Mouse (Mus musculus) forebrain, embryonic 14.5 days (tissue): Measurements from ENCODE around the gene Slc26a10. TPM values are rescaled to one million over a fixed set of nuclear protein-coding genes. Genes with fewer than 3 reads are reported as not detected.
A peak's percentile ranks its signal among the peaks of the same experiment; 100 is the strongest.

Source experiments
- ATAC-seq: fragments of 200-750 bp; cut with Nextera tagmentation; 2 replicates; pipeline ENCODE4 v1.8.0; 2017; ENCODE audit warnings: mild to moderate bottlenecking, moderate library complexity
- DNase-seq: peaks from one replicate; pipeline ENCODE4 v3.0.0-alpha.2; 2015; ENCODE audit warnings: low spot score
- H3K27ac ChIP-seq: fragments of 300-500 bp; sonication (generic); 2 replicates; pipeline ENCODE4 v1.5.1; 2014; ENCODE audit warnings: low read depth, mild to moderate bottlenecking, control low read depth, low read length, moderate library complexity
- H3K27me3 ChIP-seq: fragments of 300-500 bp; sonication (generic); replicated peaks from 2 replicates; pipeline ENCODE4 v1.6.1; 2014; ENCODE audit warnings: low read length, control low read depth, mixed read lengths; ENCODE audit not compliant: control insufficient read depth, insufficient read depth
- H3K36me3 ChIP-seq: fragments of 300-500 bp; sonication (generic); 2 replicates; pipeline ENCODE4 v1.6.1; 2014; ENCODE audit warnings: low read length, control low read depth; ENCODE audit not compliant: control insufficient read depth, insufficient read depth
- H3K4me1 ChIP-seq: fragments of 300-500 bp; sonication (generic); 2 replicates; pipeline ENCODE4 v1.6.1; 2014; ENCODE audit warnings: antibody characterized with exemption, low read length, control low read depth; ENCODE audit not compliant: control insufficient read depth, insufficient read depth
- H3K4me2 ChIP-seq: fragments of 300-500 bp; sonication (generic); 2 replicates; pipeline ENCODE4 v1.6.1; 2014; ENCODE audit warnings: mild to moderate bottlenecking, control low read depth, low read length
- H3K4me3 ChIP-seq: fragments of 300-500 bp; sonication (generic); 2 replicates; pipeline ENCODE4 v1.5.1; 2014; ENCODE audit warnings: low read depth, low read length, control low read depth
- H3K9ac ChIP-seq: fragments of 300-500 bp; sonication (generic); 2 replicates; pipeline ENCODE4 v1.6.1; 2014; ENCODE audit warnings: mild to moderate bottlenecking, low read length, control low read depth, moderate library complexity
- H3K9me3 ChIP-seq: fragments of 300-500 bp; sonication (generic); replicated peaks from 2 replicates; pipeline ENCODE4 v1.6.1; 2016; ENCODE audit warnings: low read length, control low read depth, mixed read lengths; ENCODE audit not compliant: control insufficient read depth
- WGBS: fragments of 180-500 bp; shearing (Covaris S2); extraction: QIAGEN DNeasy Blood & Tissue Kit; methylation state at CpG from one replicate; pipeline ENCODE4 v1.1.7; 2014; 5-methylcytosine and 5-hydroxymethylcytosine counted together
- polyA plus RNA-seq: library from polyadenylated mRNA; unstranded; fragments of >200 nt; fragmentation: Nextera tagmentation; extraction: Ambion mirVana; gene quantifications from 2 replicates; pipeline ENCODE4 v1.2.1, GENCODE M21; 2014

Slc26a10 gene
- polyA plus RNA-seq, 1 experiment from 2014 or later, result 0.69 TPM

- DNase-seq, result no peak
- H3K9me3 ChIP-seq, result no peaks in the 10 kb centered on the region
- no peak for ATAC-seq
- no peaks in the 10 kb centered on the region for H3K27me3 ChIP-seq
- H3K36me3 ChIP-seq, result no peaks in the 10 kb centered on the region
- 71% methylated on average over 4 of the region's 4 CpGs for WGBS
- H3K4me3 ChIP-seq, result no peak overlapping the region
- H3K4me1 ChIP-seq, result no peaks in the 10 kb centered on the region
- H3K4me2 ChIP-seq, result no peak overlapping the region
- H3K27ac ChIP-seq, result no peak overlapping the region
- H3K9ac ChIP-seq, result no peak overlapping the region
Observed at GRCm38 (mm10) chr10:127129431-127129830, 51.0 kb downstream of the Slc26a10 start.

DNA sequence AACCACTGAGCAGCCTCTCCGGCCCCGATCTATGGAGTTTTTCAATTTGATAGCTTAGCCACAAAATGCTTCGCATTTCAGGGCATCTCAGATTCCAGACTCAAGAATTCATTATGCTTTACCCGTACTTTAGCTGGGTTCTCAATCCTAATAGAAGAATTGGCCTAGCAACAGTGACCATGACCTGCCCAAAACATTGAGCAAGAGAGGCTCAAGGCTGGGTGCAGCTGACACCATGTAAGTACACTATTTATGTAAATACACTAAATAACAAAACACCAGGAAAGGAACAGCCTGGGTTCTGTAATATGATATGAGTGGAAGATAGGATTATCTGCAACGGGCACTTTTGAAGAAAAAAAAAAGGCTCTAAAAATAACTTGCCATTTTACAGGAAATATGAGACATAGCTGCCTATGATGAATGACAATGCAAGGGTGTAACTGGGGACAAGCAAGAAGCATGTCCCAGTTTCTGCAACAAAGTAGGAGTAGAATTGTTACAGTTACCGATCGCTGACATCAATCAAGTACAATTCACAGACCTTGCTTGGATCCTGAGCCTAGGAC lies 52.6 kb downstream of the Slc26a10 start:
- Histone ChIP-seq H3K27me3 (no peaks in the 10 kb centered on the region), H3K9ac (no peak overlapping the region), H3K4me1 (peaks cover 7% of the 10 kb centered on the region), H3K27ac (no peak overlapping the region), H3K4me2 (no peak overlapping the region), H3K36me3 (no peaks in the 10 kb centered on the region), H3K4me3 (no peak overlapping the region), H3K9me3 (no peaks in the 10 kb centered on the region)
- no peak for DNase-seq
- ATAC-seq, result no peak
- WGBS, result 87% methylated on average over 7 of the region's 7 CpGs

DNA sequence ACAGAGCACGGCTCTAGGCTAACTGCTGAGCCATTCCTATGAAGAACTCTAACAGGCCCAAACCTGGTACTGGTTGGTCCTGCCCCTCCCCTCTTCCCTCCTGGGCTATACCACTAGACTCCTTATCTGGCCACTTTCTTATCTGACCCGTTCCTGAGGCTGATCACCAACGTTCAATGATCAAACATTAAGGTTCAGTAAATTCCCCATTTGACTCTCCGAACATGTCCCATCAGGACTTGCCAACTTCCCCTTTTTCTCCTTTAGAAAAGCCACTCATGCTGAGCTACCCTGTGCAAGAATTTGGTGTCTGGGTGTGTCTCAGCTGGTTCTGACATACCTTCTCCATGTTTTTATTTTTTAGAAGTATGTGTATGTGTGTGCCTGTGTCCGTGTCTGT lies 53.9 kb downstream of the Slc26a10 start:
- no peak overlapping the region for H3K27ac ChIP-seq
- no peaks in the 10 kb centered on the region for H3K27me3 ChIP-seq
- H3K9me3 ChIP-seq, result no peaks in the 10 kb centered on the region
- no peaks in the 10 kb centered on the region for H3K36me3 ChIP-seq
- peaks cover 15% of the 10 kb centered on the region for H3K4me1 ChIP-seq
- ATAC-seq (no peak), DNase-seq (no peak)
- no peak overlapping the region for H3K4me2 ChIP-seq
- WGBS, result 86% methylated on average over 5 of the region's 5 CpGs
- H3K9ac ChIP-seq, result no peak overlapping the region
- no peak overlapping the region for H3K4me3 ChIP-seq

DNA sequence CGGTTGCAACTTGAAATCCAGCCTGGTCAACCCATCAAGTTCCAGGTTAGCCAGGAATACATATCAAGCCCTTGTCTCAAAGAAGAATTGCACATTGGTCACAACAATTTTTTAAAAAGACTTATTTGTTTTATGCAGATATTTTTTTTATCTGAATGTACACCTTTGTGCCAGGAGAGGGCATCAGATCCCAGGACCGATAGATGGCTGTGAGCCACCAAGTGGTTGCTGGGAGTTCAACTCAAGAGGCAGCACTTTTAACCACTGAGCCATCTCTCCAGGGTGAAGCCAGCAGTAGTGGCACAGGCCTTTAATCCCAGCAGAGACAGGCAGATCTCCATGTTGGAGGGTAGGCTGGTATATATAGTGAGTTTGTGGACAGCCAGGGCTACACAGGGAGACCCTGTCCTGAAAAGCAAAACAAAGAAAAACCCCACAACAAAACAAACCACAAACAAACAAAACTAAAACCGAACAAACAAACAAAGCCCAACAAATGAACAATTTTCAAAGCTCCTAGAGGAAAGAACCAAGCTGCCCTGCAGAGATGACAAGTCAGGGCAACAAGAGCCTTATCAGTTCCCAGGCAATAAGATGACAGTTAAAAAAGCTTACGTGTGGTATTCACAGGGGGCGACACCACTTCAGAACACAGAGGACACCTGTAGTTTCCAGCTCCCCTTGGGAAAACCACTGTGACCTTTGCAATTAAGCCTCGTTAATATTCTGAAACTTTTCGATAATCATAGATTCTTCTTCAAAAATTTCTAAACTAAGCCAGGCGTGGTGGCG lies 55.0 kb downstream of the Slc26a10 start:
- Histone ChIP-seq H3K36me3 (no peaks in the 10 kb centered on the region), H3K9ac (no peak overlapping the region), H3K4me2 (no peak overlapping the region), H3K27ac (no peak overlapping the region), H3K27me3 (no peaks in the 10 kb centered on the region), H3K9me3 (no peaks in the 10 kb centered on the region), H3K4me3 (no peak overlapping the region), H3K4me1 (peaks cover 15% of the 10 kb centered on the region)
- no peak for ATAC-seq
- 71% methylated on average over 9 of the region's 9 CpGs for WGBS
- peak; percentile 61 for DNase-seq

DNA sequence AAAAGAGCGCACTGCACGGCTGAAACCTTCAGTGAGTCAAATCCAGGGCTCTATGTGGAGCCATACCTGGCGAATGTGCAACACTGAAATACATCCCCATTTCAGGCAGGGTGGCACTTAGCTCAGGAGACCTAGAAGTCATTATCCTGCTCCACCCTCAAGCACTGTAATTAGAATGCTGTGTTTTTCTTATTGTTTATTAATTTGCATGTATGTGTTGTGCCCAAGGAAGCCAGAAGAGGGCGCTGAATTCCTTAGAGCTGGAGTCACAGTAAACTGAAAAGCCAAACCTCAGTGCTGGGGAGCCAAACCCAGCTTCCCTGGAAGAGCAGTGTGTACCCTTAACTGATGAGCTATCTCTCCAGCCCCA lies 57.0 kb downstream of the Slc26a10 start:
- 9% methylated on average over 4 of the region's 4 CpGs for WGBS
- Histone ChIP-seq H3K9ac (peak overlapping the region; percentile 56), H3K9me3 (no peaks in the 10 kb centered on the region), H3K36me3 (peaks cover 12% of the 10 kb centered on the region), H3K4me2 (peak overlapping the region; percentile 59), H3K27me3 (no peaks in the 10 kb centered on the region), H3K4me3 (peak overlapping the region; percentile 21), H3K4me1 (peaks cover 15% of the 10 kb centered on the region), H3K27ac (peak overlapping the region; percentile 81)
- DNase-seq, result peak; percentile 88
- ATAC-seq, result 0 out of 2 replicates have a peak, but pooled peaks have one; percentile 6

GRCm38 (mm10) chr10:127122784-127123435 lies 57.5 kb downstream of the Slc26a10 start:
- peak; percentile 32 for ATAC-seq
- WGBS, result 9% methylated on average over 13 of the region's 13 CpGs

GRCm38 (mm10) chr10:127122018-127122417 lies 58.4 kb downstream of the Slc26a10 start:
- ATAC-seq (no peak), DNase-seq (no peak)
- H3K27ac ChIP-seq, result 0 out of 2 replicates have a peak overlapping the region, but pooled peaks have one; percentile 18
- peaks cover 15% of the 10 kb centered on the region for H3K4me1 ChIP-seq
- peak overlapping the region; percentile 38; the same call in 1 of the 2 replicates for H3K9ac ChIP-seq
- no peaks in the 10 kb centered on the region for H3K9me3 ChIP-seq
- H3K4me2 ChIP-seq, result peak overlapping the region; percentile 59
- peaks cover 25% of the 10 kb centered on the region for H3K36me3 ChIP-seq
- WGBS, result 88% methylated on average over 3 of the region's 3 CpGs
- H3K27me3 ChIP-seq, result no peaks in the 10 kb centered on the region
- H3K4me3 ChIP-seq, result peak overlapping the region; percentile 86; the same call in 1 of the 2 replicates

More at GRCm38 (mm10) chr10:127122784-127123435, 57.5 kb downstream of the Slc26a10 start:
- Histone ChIP-seq H3K4me3 (peak overlapping the region; percentile 21), H3K9ac (peak overlapping the region; percentile 56), H3K27ac (peak overlapping the region; percentile 81), H3K4me2 (peak overlapping the region; percentile 59), H3K27me3 (no peaks in the 10 kb centered on the region), H3K4me1 (peaks cover 15% of the 10 kb centered on the region), H3K9me3 (no peaks in the 10 kb centered on the region), H3K36me3 (peaks cover 16% of the 10 kb centered on the region)
- DNase-seq, result peak; percentile 76
